Mouse (Mus musculus): ENCODE results near the gene Atg9b. TPM values are rescaled to one million over a fixed set of nuclear protein-coding genes. Genes with fewer than 3 reads are reported as not detected.

Atg9b gene
- polyA plus RNA-seq, 1 experiment from 2014 or later: 0.93 TPM

DNA sequence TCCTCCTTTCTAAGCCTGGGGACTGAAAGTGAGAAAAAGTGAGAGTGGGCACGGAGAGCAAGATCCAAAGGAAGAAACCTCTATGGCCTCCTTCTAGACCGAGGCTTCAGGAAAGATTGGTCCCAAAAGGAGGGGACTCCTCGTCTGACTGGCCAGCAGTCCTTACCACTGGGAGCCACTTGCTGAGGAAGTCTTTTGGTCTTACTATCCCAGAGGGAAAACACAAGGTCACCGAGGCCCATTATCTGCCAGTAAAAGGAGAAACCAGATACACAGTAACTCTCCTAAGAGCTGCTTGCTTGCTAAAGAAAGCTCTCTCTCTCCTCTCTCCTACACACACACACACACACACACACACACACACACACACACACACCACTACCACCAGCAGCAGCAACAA is 38.6 kb downstream of the Atg9b start:
- no peak for ATAC-seq
- Histone ChIP-seq H3K4me3 (no peak overlapping the region), H3K27me3 (replicated peaks) (peaks cover 95% of the 10 kb centered on the region), H3K27ac (no peak overlapping the region), H3K4me1 (peaks cover 35% of the 10 kb centered on the region), H3K9me3 (replicated peaks) (no peaks in the 10 kb centered on the region), H3K4me2 (no peak overlapping the region), H3K36me3 (no peaks in the 10 kb centered on the region), H3K9ac (no peak overlapping the region)
- WGBS (ENCODE audit: insufficient replicate concordance): 36% methylated on average over 4 of the region's 4 CpGs

DNA sequence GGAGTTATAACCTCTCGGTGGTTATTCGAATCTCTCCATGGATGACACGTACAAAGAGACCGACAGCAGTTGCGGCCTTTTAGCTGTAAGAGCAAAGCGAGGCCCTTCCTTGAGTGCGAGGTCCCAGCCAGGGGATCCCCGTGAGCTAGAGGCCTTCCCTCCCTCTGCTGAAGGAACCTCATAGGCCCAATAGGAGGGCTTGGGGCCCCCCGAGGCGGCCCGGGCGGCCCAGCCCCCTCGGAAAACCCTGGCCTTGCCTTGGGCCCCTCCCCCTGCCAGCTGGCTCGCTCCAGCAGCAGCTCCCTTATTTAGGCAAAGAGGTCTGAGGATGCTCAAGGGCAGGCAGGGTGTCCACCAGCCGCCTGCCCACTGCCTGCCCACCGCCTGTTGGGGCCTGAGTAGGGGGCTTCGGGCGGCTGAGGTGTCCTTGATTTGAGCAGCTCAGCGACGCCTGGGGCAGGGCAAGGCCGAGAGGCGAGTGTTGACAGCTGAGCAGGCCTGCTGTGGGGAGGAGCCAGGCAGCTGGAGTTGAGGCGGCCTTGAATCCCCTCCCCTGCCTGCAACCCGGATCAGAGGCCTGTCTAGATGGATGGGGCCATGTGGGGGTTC is 39.6 kb downstream of the Atg9b start:
- no peak overlapping the region for H3K27ac ChIP-seq
- peak; percentile 25; the same call in 1 of the 2 replicates for ATAC-seq

GRCm38 (mm10) chr5:24351701-24352171 is 40.2 kb downstream of the Atg9b start:
- ATAC-seq: peak; percentile 68
- Histone ChIP-seq H3K27me3 (replicated peaks) (peaks cover 98% of the 10 kb centered on the region), H3K4me2 (peak overlapping the region; percentile 80), H3K9me3 (replicated peaks) (no peaks in the 10 kb centered on the region), H3K27ac (no peak overlapping the region), H3K36me3 (no peaks in the 10 kb centered on the region), H3K4me1 (peaks cover 51% of the 10 kb centered on the region), H3K4me3 (peak overlapping the region; percentile 60), H3K9ac (peak overlapping the region; percentile 49; the same call in 1 of the 2 replicates)
- 5% methylated on average over 39 of the region's 41 CpGs for WGBS (ENCODE audit: insufficient replicate concordance)

More for the DNA sequence above, 39.6 kb downstream of the Atg9b start:
- Histone ChIP-seq H3K9ac (no peak overlapping the region), H3K9me3 (replicated peaks) (no peaks in the 10 kb centered on the region), H3K27me3 (replicated peaks) (peaks cover 97% of the 10 kb centered on the region), H3K4me2 (peak overlapping the region; percentile 80), H3K36me3 (no peaks in the 10 kb centered on the region), H3K4me3 (peak overlapping the region; percentile 60), H3K4me1 (peaks cover 44% of the 10 kb centered on the region)
- WGBS (ENCODE audit: insufficient replicate concordance): 5% methylated on average over 21 of the region's 24 CpGs

GRCm38 (mm10) chr5:24351278-24351677 is 40.7 kb downstream of the Atg9b start, which contains the start of gene Kcnh2:
Kcnh2 (minus strand) TSS chr5:24351604.
- Histone ChIP-seq H3K9me3 (replicated peaks) (no peaks in the 10 kb centered on the region), H3K4me2 (peak within 1 kb of the TSS; percentile 80), H3K27ac (peak within 1 kb of the TSS; percentile 8; the same call in 1 of the 2 replicates), H3K27me3 (replicated peaks) (peaks cover 98% of the 10 kb centered on the region), H3K36me3 (no peaks in the 10 kb centered on the region), H3K4me3 (peak within 1 kb of the TSS; percentile 60), H3K9ac (peak within 1 kb of the TSS; percentile 49), H3K4me1 (peaks cover 55% of the 10 kb centered on the region)
- WGBS (ENCODE audit: insufficient replicate concordance): under 1% methylated on average over 53 of the region's 53 CpGs
- ATAC-seq: no peak; the same call in 1 of the 2 replicates

DNA sequence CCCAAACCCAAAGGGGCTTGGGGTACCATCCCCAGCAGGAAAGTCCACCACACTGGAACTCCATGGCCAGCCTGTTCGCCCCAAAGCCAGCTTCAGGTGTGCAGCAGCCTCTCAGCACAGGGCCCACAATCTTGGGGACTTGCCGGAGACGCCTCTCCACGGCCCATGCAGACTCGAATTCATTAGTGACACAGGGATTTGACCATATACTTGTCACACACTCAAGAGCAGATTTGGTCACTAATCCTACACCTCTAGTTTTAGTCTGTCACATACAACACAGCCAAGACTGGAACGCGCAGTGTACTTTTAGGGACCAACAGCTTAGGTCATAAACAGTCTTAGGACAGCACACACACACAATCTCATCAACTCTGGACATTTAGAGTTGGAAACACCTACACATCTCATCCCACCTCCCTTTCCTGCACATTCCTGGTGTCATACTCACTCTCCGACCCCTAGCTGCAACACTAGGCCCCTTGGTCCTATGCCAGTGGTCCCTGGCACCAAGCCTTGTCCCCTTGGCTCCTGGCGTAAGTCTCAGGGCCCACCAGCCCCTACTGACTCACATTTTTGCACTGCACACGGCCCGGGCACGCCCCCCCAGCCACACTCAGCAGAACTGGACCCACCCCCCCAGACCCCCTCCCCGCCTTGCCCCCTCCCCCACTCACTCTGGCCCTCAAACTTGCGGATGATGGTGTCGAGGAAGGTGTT is 41.3 kb downstream of the Atg9b start:
- peak overlapping the region; percentile 80 for H3K4me2 ChIP-seq
- ATAC-seq: no peak
- WGBS (ENCODE audit: insufficient replicate concordance): 43% methylated on average over 14 of the region's 15 CpGs
- H3K27me3 ChIP-seq (replicated peaks): peaks cover 99% of the 10 kb centered on the region
- H3K9me3 ChIP-seq (replicated peaks): no peaks in the 10 kb centered on the region
- H3K27ac ChIP-seq: no peak overlapping the region
- H3K9ac ChIP-seq: peak overlapping the region; percentile 49; the same call in 1 of the 2 replicates
- H3K4me1 ChIP-seq: peaks cover 61% of the 10 kb centered on the region
- no peaks in the 10 kb centered on the region for H3K36me3 ChIP-seq
- H3K4me3 ChIP-seq: peak overlapping the region; percentile 60

GRCm38 (mm10) chr5:24350073-24350472 is 41.9 kb downstream of the Atg9b start:
- 61% methylated on average over 3 of the region's 3 CpGs for WGBS (ENCODE audit: insufficient replicate concordance)
- H3K4me3 ChIP-seq: no peak overlapping the region
- no peak overlapping the region for H3K4me2 ChIP-seq
- peaks cover 98% of the 10 kb centered on the region for H3K27me3 ChIP-seq (replicated peaks)
- H3K36me3 ChIP-seq: no peaks in the 10 kb centered on the region
- H3K9ac ChIP-seq: no peak overlapping the region
- H3K9me3 ChIP-seq (replicated peaks): no peaks in the 10 kb centered on the region
- no peak for ATAC-seq
- H3K27ac ChIP-seq: no peak overlapping the region
- H3K4me1 ChIP-seq: peaks cover 67% of the 10 kb centered on the region

- no peaks in the 10 kb centered on the region for H3K9me3 ChIP-seq (replicated peaks)
- peak overlapping the region; percentile 36; the same call in 1 of the 2 replicates for H3K9ac ChIP-seq
- peak overlapping the region; percentile 84 for H3K4me2 ChIP-seq
- WGBS (ENCODE audit: insufficient replicate concordance): under 1% methylated on average over 29 of the region's 30 CpGs
- peak overlapping the region; percentile 48 for H3K4me3 ChIP-seq
- H3K27me3 ChIP-seq (replicated peaks): peaks cover 97% of the 10 kb centered on the region
- no peak for ATAC-seq
- H3K27ac ChIP-seq: no peak overlapping the region
- H3K4me1 ChIP-seq: peaks cover 83% of the 10 kb centered on the region
- H3K36me3 ChIP-seq: no peaks in the 10 kb centered on the region
Measured at GRCm38 (mm10) chr5:24348546-24348945, 43.4 kb downstream of the Atg9b start.

DNA sequence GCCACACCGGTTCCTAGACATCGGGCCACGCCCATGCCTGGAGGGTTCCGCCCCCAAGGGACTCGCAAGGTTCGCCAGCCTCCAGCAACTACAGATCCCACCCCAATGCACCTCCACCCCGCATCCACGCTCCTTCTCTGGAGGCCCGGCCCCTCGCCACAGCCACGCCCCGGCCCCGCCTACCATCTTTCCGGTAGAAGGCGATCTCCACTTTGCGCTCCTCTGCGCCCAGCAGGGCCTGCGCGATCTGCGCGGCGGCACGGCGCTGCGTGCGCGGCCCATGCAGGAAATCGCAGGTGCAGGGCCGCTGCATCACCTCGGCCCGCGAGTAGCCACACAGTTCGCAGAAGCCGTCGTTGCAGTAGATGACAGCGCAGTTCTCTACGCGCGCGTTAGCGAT is 43.8 kb downstream of the Atg9b start:
- H3K4me1 ChIP-seq: peaks cover 87% of the 10 kb centered on the region
- 0 out of 2 replicates have a peak overlapping the region, but pooled peaks have one; percentile 36 for H3K9ac ChIP-seq
- peaks cover 95% of the 10 kb centered on the region for H3K27me3 ChIP-seq (replicated peaks)
- no peaks in the 10 kb centered on the region for H3K9me3 ChIP-seq (replicated peaks)
- H3K36me3 ChIP-seq: no peaks in the 10 kb centered on the region
- peak overlapping the region; percentile 84 for H3K4me2 ChIP-seq
- no peak overlapping the region for H3K27ac ChIP-seq
- peak overlapping the region; percentile 48 for H3K4me3 ChIP-seq
- under 1% methylated on average over 41 of the region's 41 CpGs for WGBS (ENCODE audit: insufficient replicate concordance)
- ATAC-seq: peak; percentile 50

DNA sequence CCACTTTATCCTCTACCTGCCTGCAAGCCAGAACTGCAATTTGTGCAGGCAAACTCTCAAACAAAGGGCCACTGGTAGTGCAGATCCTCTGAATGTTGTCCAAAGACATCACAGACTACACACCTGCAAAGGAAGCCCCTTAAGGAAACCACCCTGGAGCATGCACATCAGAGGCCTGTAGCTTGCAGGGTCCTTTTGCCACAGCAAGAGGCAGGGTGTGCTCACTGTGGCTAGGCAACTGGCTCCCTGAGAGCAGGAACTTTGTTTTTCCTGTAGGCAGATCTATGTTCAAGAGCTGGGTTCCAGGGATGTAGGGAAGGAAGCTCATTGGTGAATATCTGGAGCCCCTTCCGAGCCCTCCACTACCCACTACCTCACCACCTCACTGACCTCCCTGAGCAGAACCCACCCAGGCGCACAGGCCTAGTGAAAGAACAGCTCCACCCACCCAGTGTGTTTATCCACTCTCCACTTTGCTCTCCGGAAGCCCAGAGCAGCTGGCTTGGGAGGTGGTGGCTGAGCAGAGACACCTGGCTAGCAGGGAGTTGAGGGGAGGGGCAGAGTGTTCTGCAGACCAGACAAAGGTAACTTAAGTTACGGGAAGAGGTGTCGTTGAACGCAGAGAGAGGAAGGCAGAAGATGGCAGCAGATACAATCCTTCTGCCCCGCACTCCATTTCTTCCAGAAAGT is 44.6 kb downstream of the Atg9b start:
- ATAC-seq: no peak
- Histone ChIP-seq H3K9ac (no peak overlapping the region), H3K4me3 (no peak overlapping the region), H3K27ac (no peak overlapping the region), H3K4me2 (peak overlapping the region; percentile 84), H3K27me3 (replicated peaks) (peaks cover 87% of the 10 kb centered on the region), H3K9me3 (replicated peaks) (no peaks in the 10 kb centered on the region), H3K4me1 (peaks cover 90% of the 10 kb centered on the region), H3K36me3 (no peaks in the 10 kb centered on the region)
- WGBS (ENCODE audit: insufficient replicate concordance): 45% methylated on average over 7 of the region's 7 CpGs

DNA sequence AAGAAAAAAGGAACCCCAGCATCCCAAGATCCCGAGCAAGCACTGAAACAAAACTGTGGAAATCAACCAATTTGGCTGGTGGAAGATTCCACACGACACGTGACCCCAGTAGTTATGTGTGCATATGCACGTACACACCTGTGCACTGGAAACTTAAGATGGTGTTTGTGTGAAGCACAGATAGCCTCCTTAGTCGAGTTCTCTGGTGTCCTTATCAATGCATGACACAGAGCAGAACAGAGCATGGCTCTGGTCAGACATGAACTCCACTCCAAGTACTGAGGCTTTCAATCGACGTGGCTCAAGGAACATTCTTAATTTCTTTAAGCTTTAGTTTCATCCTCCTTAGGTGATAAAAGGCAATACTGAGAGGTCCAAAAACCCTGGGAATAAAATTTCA is 45.6 kb downstream of the Atg9b start:
- no peak overlapping the region for H3K4me3 ChIP-seq
- WGBS (ENCODE audit: insufficient replicate concordance): 43% methylated on average over 7 of the region's 7 CpGs
- H3K27me3 ChIP-seq (replicated peaks): peaks cover 77% of the 10 kb centered on the region
- no peak overlapping the region for H3K9ac ChIP-seq
- H3K27ac ChIP-seq: no peak overlapping the region
- H3K4me2 ChIP-seq: no peak overlapping the region
- no peak for ATAC-seq
- H3K36me3 ChIP-seq: no peaks in the 10 kb centered on the region
- H3K4me1 ChIP-seq: peaks cover 84% of the 10 kb centered on the region
- H3K9me3 ChIP-seq (replicated peaks): no peaks in the 10 kb centered on the region

GRCm38 (mm10) chr5:24344477-24345051 is 47.4 kb downstream of the Atg9b start:
- Histone ChIP-seq H3K9me3 (replicated peaks) (no peaks in the 10 kb centered on the region), H3K27ac (peak overlapping the region; percentile 46; the same call in 1 of the 2 replicates), H3K4me1 (peaks cover 71% of the 10 kb centered on the region), H3K27me3 (replicated peaks) (peaks cover 60% of the 10 kb centered on the region), H3K4me2 (peak overlapping the region; percentile 38), H3K9ac (no peak overlapping the region), H3K4me3 (no peak overlapping the region), H3K36me3 (no peaks in the 10 kb centered on the region)
- WGBS (ENCODE audit: insufficient replicate concordance): 20% methylated on average over 12 of the region's 12 CpGs
- no peak for ATAC-seq

Data from liver, embryonic 12.5 days (tissue).